Mouse (Mus musculus): ENCODE data around the gene Slc2a4. TPM values are rescaled to one million over a fixed set of nuclear protein-coding genes. Genes with fewer than 3 reads are reported as not detected.

The Slc2a4 gene
- 1.2 TPM for polyA plus RNA-seq (2015; fragmentation: Illumina TruSeq; extraction: RNeasy Lipid Tissue Mini Kit (QIAGEN cat#74804); ENCODE audit: insufficient read depth, low replicate concordance)

GRCm38 (mm10) chr11:69948066-69948762, at the start of gene Slc2a4:
Slc2a4 (minus strand) TSS chr11:69948188.

GRCm38 (mm10) chr11:69995391-69995960, 47.5 kb upstream of the Slc2a4 start, which contains the start of gene Phf23:
Phf23 (plus strand) TSS chr11:69995777.

GRCm38 (mm10) chr11:69990850-69991691, 43.1 kb upstream of the Slc2a4 start, which contains the start of gene Gabarap:
Gabarap (plus strand) TSS chr11:69991143.

GRCm38 (mm10) chr11:69982225-69982624, 34.2 kb upstream of the Slc2a4 start, which contains the start of gene Elp5:
Elp5 (minus strand) TSS chr11:69982517.

GRCm38 (mm10) chr11:69981141-69981762, 33.3 kb upstream of the Slc2a4 start, which contains the start of gene Ctdnep1:
Ctdnep1 (plus strand) TSS chr11:69981156.

GRCm38 (mm10) chr11:69964650-69965270, 16.8 kb upstream of the Slc2a4 start, which contains the start of gene Cldn7:
Cldn7 (plus strand) TSS chr11:69964779.

GRCm38 (mm10) chr11:69935137-69935879, 12.7 kb downstream of the Slc2a4 start, which contains the start of gene Ybx2:
Ybx2 (plus strand) TSS chr11:69935796.

GRCm38 (mm10) chr11:69921114-69922011, 26.6 kb downstream of the Slc2a4 start, which contains the start of gene Eif5a:
Eif5a (minus strand) TSS chr11:69921958.

GRCm38 (mm10) chr11:69913554-69914371, 34.2 kb downstream of the Slc2a4 start, which contains the start of gene Gps2:
Gps2 (plus strand) TSS chr11:69913888.

GRCm38 (mm10) chr11:69900471-69901405, 47.2 kb downstream of the Slc2a4 start, which contains the start of the genes 2810408A11Rik and Neurl4:
2810408A11Rik (minus strand) TSS chr11:69900987.
Neurl4 (plus strand) TSS chr11:69901072.

GRCm38 (mm10) chr11:69895291-69895690, 52.7 kb downstream of the Slc2a4 start, which contains the start of gene Acap1:
Acap1 (minus strand) TSS chr11:69895539.

Other genes with a start within 250 kb of the Slc2a4 start
- gene Polr2a, start 189.6 kb downstream of the Slc2a4 start, polyA plus RNA-seq (2015; fragmentation: Illumina TruSeq; extraction: RNeasy Lipid Tissue Mini Kit (QIAGEN cat#74804); ENCODE audit: insufficient read depth, low replicate concordance): 121 TPM
- gene Slc35g3, start 186.2 kb downstream of the Slc2a4 start, polyA plus RNA-seq (2015; fragmentation: Illumina TruSeq; extraction: RNeasy Lipid Tissue Mini Kit (QIAGEN cat#74804); ENCODE audit: insufficient read depth, low replicate concordance): not detected
- 27.8 TPM for gene Zbtb4, start 182.3 kb downstream of the Slc2a4 start, polyA plus RNA-seq (2015; fragmentation: Illumina TruSeq; extraction: RNeasy Lipid Tissue Mini Kit (QIAGEN cat#74804); ENCODE audit: insufficient read depth, low replicate concordance)
- 10.8 TPM for gene Chrnb1, start 152.2 kb downstream of the Slc2a4 start, polyA plus RNA-seq (2015; fragmentation: Illumina TruSeq; extraction: RNeasy Lipid Tissue Mini Kit (QIAGEN cat#74804); ENCODE audit: insufficient read depth, low replicate concordance)
- 2.2 TPM for gene Fgf11, start 146.3 kb downstream of the Slc2a4 start, polyA plus RNA-seq (2015; fragmentation: Illumina TruSeq; extraction: RNeasy Lipid Tissue Mini Kit (QIAGEN cat#74804); ENCODE audit: insufficient read depth, low replicate concordance)
- not detected for gene Tmem102, start 142.6 kb downstream of the Slc2a4 start, polyA plus RNA-seq (2015; fragmentation: Illumina TruSeq; extraction: RNeasy Lipid Tissue Mini Kit (QIAGEN cat#74804); ENCODE audit: insufficient read depth, low replicate concordance)
- not detected for gene Gm39566, start 132.9 kb downstream of the Slc2a4 start, polyA plus RNA-seq (2015; fragmentation: Illumina TruSeq; extraction: RNeasy Lipid Tissue Mini Kit (QIAGEN cat#74804); ENCODE audit: insufficient read depth, low replicate concordance)
- not detected for gene Spem2, start 129.7 kb downstream of the Slc2a4 start, polyA plus RNA-seq (2015; fragmentation: Illumina TruSeq; extraction: RNeasy Lipid Tissue Mini Kit (QIAGEN cat#74804); ENCODE audit: insufficient read depth, low replicate concordance)
- not detected for gene Spem1, start 126.0 kb downstream of the Slc2a4 start, polyA plus RNA-seq (2015; fragmentation: Illumina TruSeq; extraction: RNeasy Lipid Tissue Mini Kit (QIAGEN cat#74804); ENCODE audit: insufficient read depth, low replicate concordance)
- gene Nlgn2, start 110.4 kb downstream of the Slc2a4 start, polyA plus RNA-seq (2015; fragmentation: Illumina TruSeq; extraction: RNeasy Lipid Tissue Mini Kit (QIAGEN cat#74804); ENCODE audit: insufficient read depth, low replicate concordance): 4.4 TPM
- gene Tmem256, start 109.7 kb downstream of the Slc2a4 start, polyA plus RNA-seq (2015; fragmentation: Illumina TruSeq; extraction: RNeasy Lipid Tissue Mini Kit (QIAGEN cat#74804); ENCODE audit: insufficient read depth, low replicate concordance): 87.3 TPM
- gene Plscr3, start 101.8 kb downstream of the Slc2a4 start, polyA plus RNA-seq (2015; fragmentation: Illumina TruSeq; extraction: RNeasy Lipid Tissue Mini Kit (QIAGEN cat#74804); ENCODE audit: insufficient read depth, low replicate concordance): 11.9 TPM
- 0.26 TPM for gene Tnk1, start 89.5 kb downstream of the Slc2a4 start, polyA plus RNA-seq (2015; fragmentation: Illumina TruSeq; extraction: RNeasy Lipid Tissue Mini Kit (QIAGEN cat#74804); ENCODE audit: insufficient read depth, low replicate concordance)
- gene Tmem95, start 70.2 kb downstream of the Slc2a4 start, polyA plus RNA-seq (2015; fragmentation: Illumina TruSeq; extraction: RNeasy Lipid Tissue Mini Kit (QIAGEN cat#74804); ENCODE audit: insufficient read depth, low replicate concordance): not detected
- gene Kctd11, start 66.8 kb downstream of the Slc2a4 start, polyA plus RNA-seq (2015; fragmentation: Illumina TruSeq; extraction: RNeasy Lipid Tissue Mini Kit (QIAGEN cat#74804); ENCODE audit: insufficient read depth, low replicate concordance): 4.5 TPM
- gene Acap1, start 52.6 kb downstream of the Slc2a4 start, polyA plus RNA-seq (2015; fragmentation: Illumina TruSeq; extraction: RNeasy Lipid Tissue Mini Kit (QIAGEN cat#74804); ENCODE audit: insufficient read depth, low replicate concordance): 190 TPM
- gene 2810408A11Rik, start 47.2 kb downstream of the Slc2a4 start, polyA plus RNA-seq (2015; fragmentation: Illumina TruSeq; extraction: RNeasy Lipid Tissue Mini Kit (QIAGEN cat#74804); ENCODE audit: insufficient read depth, low replicate concordance): 3.1 TPM
- 19.6 TPM for gene Neurl4, start 47.1 kb downstream of the Slc2a4 start, polyA plus RNA-seq (2015; fragmentation: Illumina TruSeq; extraction: RNeasy Lipid Tissue Mini Kit (QIAGEN cat#74804); ENCODE audit: insufficient read depth, low replicate concordance)
- gene Gps2, start 34.3 kb downstream of the Slc2a4 start, polyA plus RNA-seq (2015; fragmentation: Illumina TruSeq; extraction: RNeasy Lipid Tissue Mini Kit (QIAGEN cat#74804); ENCODE audit: insufficient read depth, low replicate concordance): 80.2 TPM
- gene Eif5a, start 26.2 kb downstream of the Slc2a4 start, polyA plus RNA-seq (2015; fragmentation: Illumina TruSeq; extraction: RNeasy Lipid Tissue Mini Kit (QIAGEN cat#74804); ENCODE audit: insufficient read depth, low replicate concordance): 389 TPM
- gene Ybx2, start 12.4 kb downstream of the Slc2a4 start, polyA plus RNA-seq (2015; fragmentation: Illumina TruSeq; extraction: RNeasy Lipid Tissue Mini Kit (QIAGEN cat#74804); ENCODE audit: insufficient read depth, low replicate concordance): 0.41 TPM
- gene Cldn7, start 16.6 kb upstream of the Slc2a4 start, polyA plus RNA-seq (2015; fragmentation: Illumina TruSeq; extraction: RNeasy Lipid Tissue Mini Kit (QIAGEN cat#74804); ENCODE audit: insufficient read depth, low replicate concordance): 0.72 TPM
- gene Ctdnep1, start 33.0 kb upstream of the Slc2a4 start, polyA plus RNA-seq (2015; fragmentation: Illumina TruSeq; extraction: RNeasy Lipid Tissue Mini Kit (QIAGEN cat#74804); ENCODE audit: insufficient read depth, low replicate concordance): 106 TPM
- 46.5 TPM for gene Elp5, start 34.3 kb upstream of the Slc2a4 start, polyA plus RNA-seq (2015; fragmentation: Illumina TruSeq; extraction: RNeasy Lipid Tissue Mini Kit (QIAGEN cat#74804); ENCODE audit: insufficient read depth, low replicate concordance)
- 492 TPM for gene Gabarap, start 43.0 kb upstream of the Slc2a4 start, polyA plus RNA-seq (2015; fragmentation: Illumina TruSeq; extraction: RNeasy Lipid Tissue Mini Kit (QIAGEN cat#74804); ENCODE audit: insufficient read depth, low replicate concordance)
- 67.0 TPM for gene Phf23, start 47.6 kb upstream of the Slc2a4 start, polyA plus RNA-seq (2015; fragmentation: Illumina TruSeq; extraction: RNeasy Lipid Tissue Mini Kit (QIAGEN cat#74804); ENCODE audit: insufficient read depth, low replicate concordance)
- gene Dvl2, start 52.4 kb upstream of the Slc2a4 start, polyA plus RNA-seq (2015; fragmentation: Illumina TruSeq; extraction: RNeasy Lipid Tissue Mini Kit (QIAGEN cat#74804); ENCODE audit: insufficient read depth, low replicate concordance): 9.8 TPM
- 41.9 TPM for gene Acadvl, start 67.2 kb upstream of the Slc2a4 start, polyA plus RNA-seq (2015; fragmentation: Illumina TruSeq; extraction: RNeasy Lipid Tissue Mini Kit (QIAGEN cat#74804); ENCODE audit: insufficient read depth, low replicate concordance)
- 9.5 TPM for gene Dlg4, start 68.8 kb upstream of the Slc2a4 start, polyA plus RNA-seq (2015; fragmentation: Illumina TruSeq; extraction: RNeasy Lipid Tissue Mini Kit (QIAGEN cat#74804); ENCODE audit: insufficient read depth, low replicate concordance)
- not detected for gene Asgr1, start 105.9 kb upstream of the Slc2a4 start, polyA plus RNA-seq (2015; fragmentation: Illumina TruSeq; extraction: RNeasy Lipid Tissue Mini Kit (QIAGEN cat#74804); ENCODE audit: insufficient read depth, low replicate concordance)
- 0.68 TPM for gene Asgr2, start 144.5 kb upstream of the Slc2a4 start, polyA plus RNA-seq (2015; fragmentation: Illumina TruSeq; extraction: RNeasy Lipid Tissue Mini Kit (QIAGEN cat#74804); ENCODE audit: insufficient read depth, low replicate concordance)
- gene Mgl2, start 182.1 kb upstream of the Slc2a4 start, polyA plus RNA-seq (2015; fragmentation: Illumina TruSeq; extraction: RNeasy Lipid Tissue Mini Kit (QIAGEN cat#74804); ENCODE audit: insufficient read depth, low replicate concordance): 2.1 TPM
- gene Clec10a, start 208.0 kb upstream of the Slc2a4 start, polyA plus RNA-seq (2015; fragmentation: Illumina TruSeq; extraction: RNeasy Lipid Tissue Mini Kit (QIAGEN cat#74804); ENCODE audit: insufficient read depth, low replicate concordance): 10.4 TPM

Data from spleen, adult 10 weeks (tissue).